Mouse (Mus musculus) erythroid progenitor cell, adult 5-6 weeks (primary cell): ENCODE data around the gene Gm21776. TPM values are rescaled to one million over a fixed set of nuclear protein-coding genes. Genes with fewer than 3 reads are reported as not detected.
"Not testable (repeated sequence)": the region's sequence is repeated elsewhere in the genome, so short reads cannot be mapped to it uniquely, and the experiment has no call there.

Experiments used
- ATAC-seq: replicated peaks from 2 replicates; pipeline ENCODE4 v1.8.0; 2016; ENCODE audit warnings: moderate number of reproducible peaks, mild to moderate bottlenecking, moderate TSS enrichment, inconsistent platforms; ENCODE audit not compliant: poor library complexity, low FRiP score, severe bottlenecking
- total RNA-seq, 2 experiments: library from RNA; stranded (forward) in 1 of 2; stranded (reverse) in 1 of 2; fragments of 150-400 nt in 1 of 2; fragments of 186-747, 209-891 nt in 1 of 2; gene quantifications; 2 replicates each; pipeline versions ENCODE4 v1.2.3 to v1.2.4; 2015 to 2017; ENCODE audit warnings: low replicate concordance in 2 of 2

Gm21776 gene
- total RNA-seq (2015; ENCODE audit: low replicate concordance): not detected in 2 replicates
- not detected in 2 replicates for total RNA-seq (2017; ENCODE audit: low replicate concordance)

- ATAC-seq: not testable (repeated sequence)
Observed at GRCm38 (mm10) chrY:76378362-76378761, at the start of gene Gm21776. Gm21776 (plus strand) TSS chrY:76378662.
